In the genomic region with DNA sequence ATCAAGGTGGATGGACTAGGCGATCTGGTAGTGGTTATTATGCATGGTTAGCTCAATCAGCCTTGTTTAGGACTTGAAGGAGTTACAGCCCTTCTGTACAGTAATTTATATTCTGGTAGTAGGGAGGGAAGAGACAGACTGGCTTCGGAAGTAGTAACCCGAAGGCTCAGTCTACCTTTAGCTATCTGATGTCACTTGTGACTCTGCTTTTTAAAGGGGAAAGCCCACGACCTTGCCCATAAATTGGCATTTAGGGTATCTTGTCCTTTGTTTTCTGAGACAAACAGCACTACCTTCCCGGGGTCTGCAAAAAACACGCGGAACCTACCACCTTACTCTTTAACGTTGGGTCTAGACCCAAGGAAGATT, we compare ENCODE assay signal across 8 mouse cellular contexts. TPM values are rescaled to one million over a fixed set of nuclear protein-coding genes. Genes with fewer than 3 reads are reported as not detected.
DNase-seq lines count a peak whose midpoint lies in the region; ATAC-seq and TF ChIP-seq lines count a peak whose summit lies in the region.

No protein-coding gene starts in this region.

- peak overlapping the region; percentile 91 for H3K4me2 ChIP-seq in heart, embryonic 11.5 days

- H3K36me3 ChIP-seq in heart, embryonic 11.5 days (ENCODE audit: control insufficient read depth, insufficient read depth, low read length): peaks cover 4% of the 10 kb centered on the region
- no peaks in the 10 kb centered on the region for H3K36me3 ChIP-seq in ES-Bruce4 (ENCODE audit: control insufficient read depth, insufficient read depth, low read length, poor library complexity, severe bottlenecking)
- peaks cover 29% of the 10 kb centered on the region for H3K36me3 ChIP-seq in hindbrain, embryonic 10.5 days

- peak overlapping the region; percentile 80 for H3K9ac ChIP-seq in heart, embryonic 11.5 days (ENCODE audit: low read depth, low read length)
- peak overlapping the region; percentile 56 for H3K9ac ChIP-seq in ES-Bruce4 (ENCODE audit: low read depth, poor library complexity, severe bottlenecking)

- no peak for TF ChIP-seq CTCF in ES-Bruce4 (IDR thresholded peaks at IDR 0.05; ENCODE audit: low read depth, low read length)

- no peak for TF ChIP-seq POLR2A in ES-Bruce4 (IDR thresholded peaks at IDR 0.05; ENCODE audit: insufficient read depth, low read length)

- H3K4me3 ChIP-seq in heart, embryonic 11.5 days (ENCODE audit: low read depth, low read length): peak overlapping the region; percentile 75
- H3K4me3 ChIP-seq in ES-Bruce4 (ENCODE audit: low read depth, low read length): peak overlapping the region; percentile 82
- peak overlapping the region; percentile 84 for H3K4me3 ChIP-seq in hindbrain, embryonic 10.5 days

- no peak for TF ChIP-seq EP300 in ES-Bruce4 (IDR thresholded peaks at IDR 0.05; ENCODE audit: insufficient read depth, low read depth, low read length)

- no peaks in the 10 kb centered on the region for H3K9me3 ChIP-seq in heart, embryonic 11.5 days (replicated peaks; ENCODE audit: control insufficient read depth, low read length)
- no peaks in the 10 kb centered on the region for H3K9me3 ChIP-seq in ES-Bruce4 (replicated peaks; ENCODE audit: control insufficient read depth, insufficient read depth, low read length, poor library complexity, severe bottlenecking)
- no peaks in the 10 kb centered on the region for H3K9me3 ChIP-seq in hindbrain, embryonic 10.5 days

- H3K4me1 ChIP-seq in heart, embryonic 11.5 days (ENCODE audit: control insufficient read depth, insufficient read depth, low read length): peaks cover 10% of the 10 kb centered on the region
- H3K4me1 ChIP-seq in ES-Bruce4 (ENCODE audit: control insufficient read depth, insufficient read depth, low read length): peaks cover 3% of the 10 kb centered on the region
- peaks cover 37% of the 10 kb centered on the region for H3K4me1 ChIP-seq in hindbrain, embryonic 10.5 days (replicated peaks)

- no peak for ATAC-seq in heart, embryonic 11.5 days (replicated peaks; ENCODE audit: insufficient number of reproducible peaks, low FRiP score, low TSS enrichment)
- ATAC-seq in megakaryocyte-erythroid progenitor cell, adult 5-6 weeks (replicated peaks; ENCODE audit: low FRiP score, low TSS enrichment, poor library complexity, severe bottlenecking): 0 out of 2 replicates have a peak, but pooled peaks have one; percentile 0

- DNase-seq in heart, adult 18-20 months: no peak
- DNase-seq in hindbrain, embryonic 10.5 days (ENCODE audit: low spot score): no peak
- no peak for DNase-seq in ovary, postnatal 14 days (ENCODE audit: low spot score)
- DNase-seq in adipocyte (ENCODE audit: low spot score): no peak
- DNase-seq in thymus, postnatal 0 days (ENCODE audit: low spot score): no peak

- WGBS in heart, embryonic 11.5 days (ENCODE audit: insufficient replicate concordance): 5% methylated on average over 8 of the region's 8 CpGs
- WGBS in hindbrain, embryonic 10.5 days: 9% methylated on average over 8 of the region's 8 CpGs

- peak overlapping the region; percentile 55; the same call in 1 of the 2 replicates for H3K27ac ChIP-seq in heart, embryonic 11.5 days (ENCODE audit: low read depth, low read length)
- H3K27ac ChIP-seq in ES-Bruce4 (ENCODE audit: insufficient read depth, low read length): peak overlapping the region; percentile 84
- peak overlapping the region; percentile 92 for H3K27ac ChIP-seq in hindbrain, embryonic 10.5 days

- no peaks in the 10 kb centered on the region for H3K27me3 ChIP-seq in heart, embryonic 11.5 days (ENCODE audit: control insufficient read depth, insufficient read depth, low read length)
- H3K27me3 ChIP-seq in ES-Bruce4 (ENCODE audit: control insufficient read depth, insufficient read depth, low read length, poor library complexity, severe bottlenecking): no peaks in the 10 kb centered on the region
- peaks cover 32% of the 10 kb centered on the region for H3K27me3 ChIP-seq in hindbrain, embryonic 10.5 days (ENCODE audit: insufficient read depth, poor library complexity, severe bottlenecking)

RNA-seq across cellular contexts. Expression of a gene that starts 0.7 kb away (rescaled TPM):
- polyA plus RNA-seq in heart, embryonic 11.5 days (2014; fragmentation: Nextera tagmentation; extraction: Ambion mirVana): 72.5 and 81.2 TPM in 2 replicates
- 10 to 100 TPM; 77.1 to 85.3 TPM for total RNA-seq in heart, adult 18-20 months (2021)
- 20.7 and 23.9 TPM in 2 replicates for polyA plus RNA-seq in ES-Bruce4 (2011; ENCODE audit: insufficient read depth, insufficient read length, low read depth, missing spikeins)
- 73.5 and 81.5 TPM in 2 replicates for polyA plus RNA-seq in hindbrain, embryonic 10.5 days (2016; fragmentation: Nextera tagmentation; extraction: Ambion mirVana)
- 21.2 and 53.2 TPM in 2 replicates for total RNA-seq in megakaryocyte-erythroid progenitor cell, adult 5-6 weeks (2014; fragmentation: Nextera tagmentation)
- 8.3 and 30.1 TPM in 2 replicates for total RNA-seq in megakaryocyte-erythroid progenitor cell, adult 5-6 weeks (2017)
- polyA plus RNA-seq in thymus, postnatal 0 days (2015; fragmentation: Nextera tagmentation; extraction: Ambion mirVana): 79.2 and 83.3 TPM in 2 replicates

RNA-seq across cellular contexts. Expression of a gene that starts 1.0 kb away (rescaled TPM):
- polyA plus RNA-seq in heart, embryonic 11.5 days (2014; fragmentation: Nextera tagmentation; extraction: Ambion mirVana): 12.5 and 13.3 TPM in 2 replicates
- total RNA-seq in heart, adult 18-20 months (2021): 10 to 100 TPM; 12.9 to 13.9 TPM
- polyA plus RNA-seq in ES-Bruce4 (2011; ENCODE audit: insufficient read depth, insufficient read length, low read depth, missing spikeins): 6.2 and 7.0 TPM in 2 replicates
- polyA plus RNA-seq in hindbrain, embryonic 10.5 days (2016; fragmentation: Nextera tagmentation; extraction: Ambion mirVana): 8.2 and 8.4 TPM in 2 replicates
- total RNA-seq in megakaryocyte-erythroid progenitor cell, adult 5-6 weeks (2014; fragmentation: Nextera tagmentation): 19.9 and 21.1 TPM in 2 replicates
- total RNA-seq in megakaryocyte-erythroid progenitor cell, adult 5-6 weeks (2017): 16.2 and 18.8 TPM in 2 replicates
- 34.3 and 34.4 TPM in 2 replicates for polyA plus RNA-seq in thymus, postnatal 0 days (2015; fragmentation: Nextera tagmentation; extraction: Ambion mirVana)

RNA-seq across cellular contexts. Expression of a gene that starts 17.0 kb away (rescaled TPM):
- 2.2 and 2.4 TPM in 2 replicates for polyA plus RNA-seq in heart, embryonic 11.5 days (2014; fragmentation: Nextera tagmentation; extraction: Ambion mirVana)
- under 1 TPM; 0.26 to 0.30 TPM for total RNA-seq in heart, adult 18-20 months (2021)
- polyA plus RNA-seq in ES-Bruce4 (2011; ENCODE audit: insufficient read depth, insufficient read length, low read depth, missing spikeins): 7.8 and 7.9 TPM in 2 replicates
- polyA plus RNA-seq in hindbrain, embryonic 10.5 days (2016; fragmentation: Nextera tagmentation; extraction: Ambion mirVana): 6.6 and 7.0 TPM in 2 replicates
- total RNA-seq in megakaryocyte-erythroid progenitor cell, adult 5-6 weeks (2014; fragmentation: Nextera tagmentation): 5.4 and 5.7 TPM in 2 replicates
- total RNA-seq in megakaryocyte-erythroid progenitor cell, adult 5-6 weeks (2017): 4.3 and 4.8 TPM in 2 replicates
- polyA plus RNA-seq in thymus, postnatal 0 days (2015; fragmentation: Nextera tagmentation; extraction: Ambion mirVana): 0.99 and 1.5 TPM in 2 replicates

RNA-seq across cellular contexts. Expression of a gene that starts 18.0 kb away (rescaled TPM):
- polyA plus RNA-seq in heart, embryonic 11.5 days (2014; fragmentation: Nextera tagmentation; extraction: Ambion mirVana): 9.9 and 11.9 TPM in 2 replicates
- 10 to 100 TPM; 51.0 to 52.6 TPM for total RNA-seq in heart, adult 18-20 months (2021)
- 85.3 and 86.3 TPM in 2 replicates for polyA plus RNA-seq in ES-Bruce4 (2011; ENCODE audit: insufficient read depth, insufficient read length, low read depth, missing spikeins)
- polyA plus RNA-seq in hindbrain, embryonic 10.5 days (2016; fragmentation: Nextera tagmentation; extraction: Ambion mirVana): 14.3 and 14.7 TPM in 2 replicates
- 32.6 and 33.0 TPM in 2 replicates for total RNA-seq in megakaryocyte-erythroid progenitor cell, adult 5-6 weeks (2014; fragmentation: Nextera tagmentation)
- total RNA-seq in megakaryocyte-erythroid progenitor cell, adult 5-6 weeks (2017): 50.4 and 55.4 TPM in 2 replicates
- 9.3 and 11.7 TPM in 2 replicates for polyA plus RNA-seq in thymus, postnatal 0 days (2015; fragmentation: Nextera tagmentation; extraction: Ambion mirVana)

RNA-seq across cellular contexts. Expression of a gene that starts 25.2 kb away (rescaled TPM):
- polyA plus RNA-seq in heart, embryonic 11.5 days (2014; fragmentation: Nextera tagmentation; extraction: Ambion mirVana): not detected in 2 replicates
- total RNA-seq in heart, adult 18-20 months (2021): not detected
- polyA plus RNA-seq in ES-Bruce4 (2011; ENCODE audit: insufficient read depth, insufficient read length, low read depth, missing spikeins): not detected in 2 replicates
- 0.10 TPM in 1 of 2 replicates, not detected in the other for polyA plus RNA-seq in hindbrain, embryonic 10.5 days (2016; fragmentation: Nextera tagmentation; extraction: Ambion mirVana)
- not detected in 2 replicates for total RNA-seq in megakaryocyte-erythroid progenitor cell, adult 5-6 weeks (2014; fragmentation: Nextera tagmentation)
- total RNA-seq in megakaryocyte-erythroid progenitor cell, adult 5-6 weeks (2017): not detected in 2 replicates
- polyA plus RNA-seq in thymus, postnatal 0 days (2015; fragmentation: Nextera tagmentation; extraction: Ambion mirVana): 0.09 TPM in 1 of 2 replicates, not detected in the other
